Comparison of ENCODE assay signal across 9 mouse cellular contexts in the genomic region with DNA sequence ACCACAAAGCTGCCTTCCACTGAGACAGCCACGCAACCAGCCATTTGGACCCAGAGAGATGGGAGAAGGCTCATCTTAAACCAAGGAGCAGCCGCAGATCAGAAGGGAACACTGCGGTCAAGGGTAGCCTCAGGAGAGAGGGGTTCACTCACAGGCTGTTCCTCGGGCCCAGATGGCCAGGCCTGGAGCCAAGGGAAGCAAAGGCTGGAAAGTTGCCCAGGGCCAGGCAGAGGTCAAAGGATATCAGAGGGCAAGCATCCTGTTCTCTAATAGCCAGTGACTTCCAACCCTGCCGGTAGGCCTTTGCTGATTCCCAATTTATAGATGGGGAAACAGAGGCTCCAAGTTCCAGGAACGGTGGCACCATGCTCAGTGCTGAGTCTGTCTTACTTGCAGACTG. TPM values are rescaled to one million over a fixed set of nuclear protein-coding genes. Genes with fewer than 3 reads are reported as not detected.
DNase-seq lines count a peak whose midpoint lies in the region; ATAC-seq and TF ChIP-seq lines count a peak whose summit lies in the region.
"Had no signal": no experiment of that assay in that cellular context is flagged by ENCODE, and none has a peak within 500 bp of the region (broad histone marks: within the 10 kb centered on the region; RNA-seq: fewer than 3 reads in every experiment).

No protein-coding gene starts in this region.

- peak; percentile 20; the same call in 1 of the 2 replicates for ATAC-seq in liver, postnatal 0 days
- ATAC-seq in kidney, embryonic 15.5 days (replicated peaks; ENCODE audit: low FRiP score) = no peak
- no peak for ATAC-seq in hindbrain, embryonic 13.5 days (ENCODE audit: low FRiP score)

- peaks cover 16% of the 10 kb centered on the region; the same call in 1 of the 2 replicates for H3K36me3 ChIP-seq in liver, postnatal 0 days (replicated peaks; ENCODE audit: insufficient read depth, low read length)
- H3K36me3 ChIP-seq in kidney, embryonic 15.5 days = peaks cover 26% of the 10 kb centered on the region
- peaks cover 30% of the 10 kb centered on the region for H3K36me3 ChIP-seq in hindbrain, embryonic 13.5 days

- TF ChIP-seq CTCF in liver, postnatal 0 days (IDR thresholded peaks at IDR 0.05; ENCODE audit: low read depth) = no peak

- H3K4me2 ChIP-seq in liver, postnatal 0 days (ENCODE audit: low read depth, low read length) = no peak overlapping the region
- H3K4me2 ChIP-seq in kidney, embryonic 15.5 days = peak overlapping the region; percentile 29
- no peak overlapping the region for H3K4me2 ChIP-seq in hindbrain, embryonic 13.5 days

- H3K27ac ChIP-seq in liver, postnatal 0 days (ENCODE audit: low read depth) = no peak overlapping the region
- H3K27ac ChIP-seq in kidney, embryonic 15.5 days = peak overlapping the region; percentile 89
- no peak overlapping the region for H3K27ac ChIP-seq in hindbrain, embryonic 13.5 days

- peaks cover 43% of the 10 kb centered on the region for H3K4me1 ChIP-seq in liver, postnatal 0 days (ENCODE audit: insufficient read depth)
- peaks cover 83% of the 10 kb centered on the region for H3K4me1 ChIP-seq in kidney, embryonic 15.5 days
- peaks cover 37% of the 10 kb centered on the region for H3K4me1 ChIP-seq in hindbrain, embryonic 13.5 days (replicated peaks)

- no peak overlapping the region for H3K4me3 ChIP-seq in liver, postnatal 0 days (ENCODE audit: low read depth, low read length)
- no peak overlapping the region for H3K4me3 ChIP-seq in kidney, embryonic 15.5 days (replicated peaks)
- H3K4me3 ChIP-seq in hindbrain, embryonic 13.5 days = no peak overlapping the region
- H3K4me3 ChIP-seq: erythroblast, embryonic 14.5 days had no signal

- no peak for TF ChIP-seq EP300 in liver, postnatal 0 days (IDR thresholded peaks at IDR 0.05; ENCODE audit: low read depth)

- 53% methylated on average over 6 of the region's 6 CpGs for WGBS in liver, postnatal 0 days (ENCODE audit: insufficient replicate concordance)
- 64% methylated on average over 6 of the region's 6 CpGs for WGBS in kidney, embryonic 15.5 days
- WGBS in hindbrain, embryonic 13.5 days = 76% methylated on average over 6 of the region's 6 CpGs

- no peaks in the 10 kb centered on the region for H3K9me3 ChIP-seq in liver, postnatal 0 days (ENCODE audit: low read length)
- no peaks in the 10 kb centered on the region for H3K9me3 ChIP-seq in kidney, embryonic 15.5 days (replicated peaks)
- H3K9me3 ChIP-seq in hindbrain, embryonic 13.5 days = no peaks in the 10 kb centered on the region

- H3K9ac ChIP-seq in liver, postnatal 0 days (replicated peaks) = 0 out of 2 replicates have a peak overlapping the region, but pooled peaks have one; percentile 11
- no peak overlapping the region for H3K9ac ChIP-seq in kidney, embryonic 15.5 days
- H3K9ac ChIP-seq in hindbrain, embryonic 13.5 days = no peak overlapping the region; the same call in 1 of the 2 replicates

- H3K27me3 ChIP-seq in liver, postnatal 0 days (ENCODE audit: insufficient read depth, low read length) = no peaks in the 10 kb centered on the region
- H3K27me3 ChIP-seq in kidney, embryonic 15.5 days = no peaks in the 10 kb centered on the region
- H3K27me3 ChIP-seq in hindbrain, embryonic 13.5 days = no peaks in the 10 kb centered on the region

- peak; percentile 74 for DNase-seq in liver, postnatal 0 days
- DNase-seq in liver = no peak
- peak; percentile 91 to 92 for DNase-seq in heart, adult 18-20 months
- peak; percentile 86 for DNase-seq in skeletal muscle tissue, adult 2 months (ENCODE audit: low read depth, low spot score)
- no peak for DNase-seq in spleen, adult 12 weeks (ENCODE audit: low spot score)
- DNase-seq in left cerebral cortex, adult 18-20 months (ENCODE audit: low spot score in 2 of 2) = no peak

RNA-seq across cellular contexts. Expression of a gene that starts 9.0 kb away (rescaled TPM):
- polyA plus RNA-seq in liver, postnatal 0 days (2015; fragmentation: Nextera tagmentation; extraction: Ambion mirVana) = 17.5 and 18.9 TPM in 2 replicates
- total RNA-seq in heart, adult 18-20 months (2021) = 100 to 1,000 TPM; 208 to 239 TPM
- 107 and 121 TPM in 2 replicates for polyA plus RNA-seq in kidney, embryonic 15.5 days (2015; fragmentation: Nextera tagmentation; extraction: Ambion mirVana)
- polyA plus RNA-seq in hindbrain, embryonic 13.5 days (2015; fragmentation: Nextera tagmentation; extraction: Ambion mirVana) = 65.5 and 73.9 TPM in 2 replicates
- 10 to 100 TPM; 47.2 to 49.3 TPM for total RNA-seq in left cerebral cortex, adult 18-20 months (2021)

RNA-seq across cellular contexts. Expression of a gene that starts 26.0 kb away (rescaled TPM):
- polyA plus RNA-seq in liver, postnatal 0 days (2015; fragmentation: Nextera tagmentation; extraction: Ambion mirVana) = 3.4 and 4.6 TPM in 2 replicates
- total RNA-seq in heart, adult 18-20 months (2021) = 10 to 100 TPM; 13.2 to 15.2 TPM
- polyA plus RNA-seq in kidney, embryonic 15.5 days (2015; fragmentation: Nextera tagmentation; extraction: Ambion mirVana) = 59.0 and 67.2 TPM in 2 replicates
- 17.6 and 20.2 TPM in 2 replicates for polyA plus RNA-seq in hindbrain, embryonic 13.5 days (2015; fragmentation: Nextera tagmentation; extraction: Ambion mirVana)
- 10 to 100 TPM; 10.4 to 11.3 TPM for total RNA-seq in left cerebral cortex, adult 18-20 months (2021)
- polyA plus RNA-seq: erythroblast, embryonic 14.5 days had no signal

RNA-seq across cellular contexts. Expression of a gene that starts 26.9 kb away (rescaled TPM):
- 7.4 and 9.0 TPM in 2 replicates for polyA plus RNA-seq in liver, postnatal 0 days (2015; fragmentation: Nextera tagmentation; extraction: Ambion mirVana)
- 1 to 10 TPM; 7.2 to 7.4 TPM for total RNA-seq in heart, adult 18-20 months (2021)
- polyA plus RNA-seq in kidney, embryonic 15.5 days (2015; fragmentation: Nextera tagmentation; extraction: Ambion mirVana) = 130 and 139 TPM in 2 replicates
- polyA plus RNA-seq in hindbrain, embryonic 13.5 days (2015; fragmentation: Nextera tagmentation; extraction: Ambion mirVana) = 27.2 and 32.3 TPM in 2 replicates
- 1 to 10 TPM; 4.3 to 6.6 TPM for total RNA-seq in left cerebral cortex, adult 18-20 months (2021)

RNA-seq across cellular contexts. Expression of a gene that starts 32.7 kb away (rescaled TPM):
- 0.78 and 0.81 TPM in 2 replicates for polyA plus RNA-seq in liver, postnatal 0 days (2015; fragmentation: Nextera tagmentation; extraction: Ambion mirVana)
- total RNA-seq in heart, adult 18-20 months (2021) = 1 to 10 TPM; 1.8 to 1.9 TPM
- polyA plus RNA-seq in kidney, embryonic 15.5 days (2015; fragmentation: Nextera tagmentation; extraction: Ambion mirVana) = 15.0 and 19.6 TPM in 2 replicates
- polyA plus RNA-seq in hindbrain, embryonic 13.5 days (2015; fragmentation: Nextera tagmentation; extraction: Ambion mirVana) = 94.1 and 94.4 TPM in 2 replicates
- total RNA-seq in left cerebral cortex, adult 18-20 months (2021) = 100 to 1,000 TPM; 147 to 179 TPM

RNA-seq across cellular contexts. Expression of a gene that starts 53.0 kb away (rescaled TPM):
- polyA plus RNA-seq in liver, postnatal 0 days (2015; fragmentation: Nextera tagmentation; extraction: Ambion mirVana) = 11.1 and 11.9 TPM in 2 replicates
- total RNA-seq in heart, adult 18-20 months (2021) = 10 to 100 TPM; 17.9 to 24.7 TPM
- 119 and 121 TPM in 2 replicates for polyA plus RNA-seq in kidney, embryonic 15.5 days (2015; fragmentation: Nextera tagmentation; extraction: Ambion mirVana)
- polyA plus RNA-seq in hindbrain, embryonic 13.5 days (2015; fragmentation: Nextera tagmentation; extraction: Ambion mirVana) = 103 and 106 TPM in 2 replicates
- total RNA-seq in left cerebral cortex, adult 18-20 months (2021) = 10 to 100 TPM; 47.2 to 53.8 TPM

Comparison
In these comparisons a context has a peak if more than half of its experiments do, and no peak if none do; other contexts are left out.
1. DNase-seq: peak in liver, postnatal 0 days (single experiment), heart, adult 18-20 months (2 of 2) and skeletal muscle tissue, adult 2 months (single experiment); none in liver (single experiment), spleen, adult 12 weeks (single experiment) and left cerebral cortex, adult 18-20 months (0 of 2).